Mouse (Mus musculus): ENCODE results near the gene Hoga1. TPM values are rescaled to one million over a fixed set of nuclear protein-coding genes. Genes with fewer than 3 reads are reported as not detected.
"Not testable (repeated sequence)": the region's sequence is repeated elsewhere in the genome, so short reads cannot be mapped to it uniquely, and the experiment has no call there.

Gene Hoga1
- polyA plus RNA-seq, 1 experiment from 2014 or later, result 1.2 TPM

DNA sequence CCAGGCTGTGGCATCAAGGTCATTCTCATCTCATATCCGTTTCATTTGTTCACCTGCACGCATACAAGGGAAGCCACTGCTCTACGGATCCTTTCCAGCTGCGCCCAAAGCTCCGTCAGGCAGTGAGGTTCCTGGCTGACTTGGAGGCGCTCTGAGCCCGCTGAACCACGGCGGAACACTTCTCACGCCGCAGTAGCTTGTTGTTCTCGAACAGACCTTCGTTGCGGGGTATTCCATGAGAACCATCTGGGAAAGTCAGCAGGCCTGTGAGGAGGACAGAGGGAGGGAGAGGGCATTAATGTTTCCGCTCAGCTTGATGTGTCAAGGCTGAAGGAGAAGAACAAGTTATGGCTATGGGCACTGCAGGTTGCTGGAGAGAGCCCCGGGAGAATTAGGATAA lies 30.6 kb downstream of the Hoga1 start:
- 90% methylated on average over 16 of the region's 16 CpGs for WGBS
- DNase-seq (ENCODE audit: low spot score) (no peak), ATAC-seq (replicated peaks; ENCODE audit: insufficient number of reproducible peaks, low FRiP score, low TSS enrichment, low read depth) (no peak)
- H3K4me3 ChIP-seq (ENCODE audit: low read depth, low read length), result no peak overlapping the region
- no peaks in the 10 kb centered on the region for H3K27me3 ChIP-seq (ENCODE audit: control insufficient read depth, insufficient read depth, low read length)
- H3K4me1 ChIP-seq (ENCODE audit: control insufficient read depth, insufficient read depth, low read length), result no peaks in the 10 kb centered on the region
- H3K9ac ChIP-seq (replicated peaks; ENCODE audit: low read length), result no peak overlapping the region
- no peaks in the 10 kb centered on the region for H3K9me3 ChIP-seq (replicated peaks; ENCODE audit: control insufficient read depth, low read length)
- H3K27ac ChIP-seq (replicated peaks; ENCODE audit: low read depth, low read length), result no peak overlapping the region
- no peak overlapping the region for H3K4me2 ChIP-seq (ENCODE audit: low read depth, low read length)
- H3K36me3 ChIP-seq (replicated peaks; ENCODE audit: control insufficient read depth, insufficient read depth, low read depth, low read length), result no peaks in the 10 kb centered on the region

DNA sequence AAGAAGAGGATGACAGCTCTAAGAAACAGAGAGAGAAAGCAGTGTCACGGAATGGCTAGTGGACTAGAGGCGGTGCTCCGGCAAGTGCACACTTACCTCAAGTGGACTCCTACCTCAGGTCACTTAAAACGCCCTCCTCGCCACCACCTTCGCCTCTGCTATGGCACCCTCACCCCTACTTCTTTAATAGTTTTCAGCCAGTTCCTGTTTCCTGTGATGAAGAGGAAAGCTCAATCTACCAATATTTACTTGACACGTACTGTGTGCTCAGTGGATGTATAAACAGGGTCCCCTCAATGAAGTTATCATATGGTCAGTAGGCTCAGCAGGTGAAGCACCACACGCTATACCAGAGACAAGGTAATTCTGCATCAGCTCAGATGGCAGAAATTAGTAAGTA lies 33.2 kb downstream of the Hoga1 start:
- Histone ChIP-seq H3K27me3 (ENCODE audit: control insufficient read depth, insufficient read depth, low read length) (no peaks in the 10 kb centered on the region), H3K27ac (replicated peaks; ENCODE audit: low read depth, low read length) (no peak overlapping the region), H3K9ac (replicated peaks; ENCODE audit: low read length) (no peak overlapping the region), H3K9me3 (replicated peaks; ENCODE audit: control insufficient read depth, low read length) (no peaks in the 10 kb centered on the region), H3K4me1 (ENCODE audit: control insufficient read depth, insufficient read depth, low read length) (no peaks in the 10 kb centered on the region), H3K36me3 (replicated peaks; ENCODE audit: control insufficient read depth, insufficient read depth, low read depth, low read length) (no peaks in the 10 kb centered on the region), H3K4me3 (ENCODE audit: low read depth, low read length) (no peak overlapping the region), H3K4me2 (ENCODE audit: low read depth, low read length) (no peak overlapping the region)
- no peak for DNase-seq (ENCODE audit: low spot score)
- WGBS, result 93% methylated on average over 8 of the region's 8 CpGs
- ATAC-seq (replicated peaks; ENCODE audit: insufficient number of reproducible peaks, low FRiP score, low TSS enrichment, low read depth), result no peak

DNA sequence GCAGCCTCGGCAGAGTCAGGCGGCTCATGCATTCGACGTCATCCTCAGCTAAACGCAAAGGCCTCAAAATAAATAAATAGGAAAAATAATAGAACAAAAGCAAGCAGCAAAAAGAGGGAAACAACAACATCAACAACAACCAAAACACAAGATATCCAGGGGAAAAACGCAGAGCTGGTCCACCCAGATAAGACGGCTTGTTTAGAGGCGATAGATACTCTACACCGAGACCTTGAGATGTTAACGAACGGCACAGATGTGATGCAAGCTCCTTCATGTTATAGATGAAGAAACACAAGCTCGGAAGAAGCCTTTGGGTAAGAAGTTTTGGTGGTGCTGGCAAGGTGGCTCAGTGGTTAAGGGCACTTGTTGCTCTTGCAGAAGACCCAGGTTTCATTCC lies 33.6 kb downstream of the Hoga1 start:
- 93% methylated on average over 12 of the region's 12 CpGs for WGBS
- Histone ChIP-seq H3K9ac (replicated peaks; ENCODE audit: low read length) (no peak overlapping the region), H3K4me2 (ENCODE audit: low read depth, low read length) (no peak overlapping the region), H3K36me3 (replicated peaks; ENCODE audit: control insufficient read depth, insufficient read depth, low read depth, low read length) (no peaks in the 10 kb centered on the region), H3K4me1 (ENCODE audit: control insufficient read depth, insufficient read depth, low read length) (no peaks in the 10 kb centered on the region), H3K27me3 (ENCODE audit: control insufficient read depth, insufficient read depth, low read length) (no peaks in the 10 kb centered on the region), H3K9me3 (replicated peaks; ENCODE audit: control insufficient read depth, low read length) (no peaks in the 10 kb centered on the region), H3K4me3 (ENCODE audit: low read depth, low read length) (no peak overlapping the region), H3K27ac (replicated peaks; ENCODE audit: low read depth, low read length) (no peak overlapping the region)
- DNase-seq (ENCODE audit: low spot score), result no peak
- ATAC-seq (replicated peaks; ENCODE audit: insufficient number of reproducible peaks, low FRiP score, low TSS enrichment, low read depth), result no peak

DNA sequence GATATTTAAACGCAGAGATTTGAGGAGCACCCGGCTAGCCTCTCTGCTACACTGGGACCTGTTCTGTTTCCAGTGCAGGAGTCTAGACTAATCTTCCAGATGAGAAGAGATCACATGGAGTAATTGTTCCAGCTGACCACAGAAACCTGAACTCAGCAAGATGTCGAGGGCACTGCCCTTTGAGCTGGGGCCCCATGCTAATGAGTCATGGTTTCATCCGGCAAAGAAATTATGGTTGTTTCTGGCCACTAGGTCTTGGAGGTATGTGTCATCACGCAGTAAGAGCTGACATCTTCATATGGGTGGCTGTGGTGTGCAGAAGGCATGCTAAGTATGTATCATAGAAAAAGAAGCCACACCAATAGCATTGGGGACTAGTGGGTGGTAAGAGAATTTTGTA lies 34.5 kb downstream of the Hoga1 start:
- WGBS, result 76% methylated on average over 5 of the region's 5 CpGs
- no peaks in the 10 kb centered on the region for H3K27me3 ChIP-seq (ENCODE audit: control insufficient read depth, insufficient read depth, low read length)
- H3K27ac ChIP-seq (replicated peaks; ENCODE audit: low read depth, low read length), result no peak overlapping the region
- H3K9ac ChIP-seq (replicated peaks; ENCODE audit: low read length), result no peak overlapping the region
- H3K4me1 ChIP-seq (ENCODE audit: control insufficient read depth, insufficient read depth, low read length), result no peaks in the 10 kb centered on the region
- H3K4me3 ChIP-seq (ENCODE audit: low read depth, low read length), result no peak overlapping the region
- ATAC-seq (replicated peaks; ENCODE audit: insufficient number of reproducible peaks, low FRiP score, low TSS enrichment, low read depth) (no peak), DNase-seq (ENCODE audit: low spot score) (no peak)
- no peaks in the 10 kb centered on the region for H3K36me3 ChIP-seq (replicated peaks; ENCODE audit: control insufficient read depth, insufficient read depth, low read depth, low read length)
- no peaks in the 10 kb centered on the region for H3K9me3 ChIP-seq (replicated peaks; ENCODE audit: control insufficient read depth, low read length)
- H3K4me2 ChIP-seq (ENCODE audit: low read depth, low read length), result no peak overlapping the region

DNA sequence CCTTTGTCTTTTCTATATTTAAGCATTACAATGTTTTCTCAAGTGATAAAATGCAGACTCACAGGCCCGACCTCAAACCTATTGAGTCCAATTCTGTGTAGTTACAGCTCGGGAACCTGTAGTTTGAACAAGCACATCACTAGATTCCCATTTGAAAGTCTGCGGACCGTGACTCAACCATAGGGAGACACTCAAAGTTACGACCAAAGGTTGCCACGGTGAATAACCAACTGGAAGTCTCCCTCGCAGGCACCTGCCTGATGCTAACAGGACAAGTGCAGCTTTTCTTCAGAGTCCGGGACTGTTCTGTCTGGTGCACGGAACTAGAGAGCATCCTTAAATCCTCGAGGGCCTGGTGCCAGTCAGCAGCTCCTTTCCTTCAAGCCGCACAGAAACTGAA lies 35.1 kb downstream of the Hoga1 start:
- no peaks in the 10 kb centered on the region for H3K4me1 ChIP-seq (ENCODE audit: control insufficient read depth, insufficient read depth, low read length)
- WGBS, result 84% methylated on average over 11 of the region's 11 CpGs
- H3K4me3 ChIP-seq (ENCODE audit: low read depth, low read length), result no peak overlapping the region
- H3K9ac ChIP-seq (replicated peaks; ENCODE audit: low read length), result no peak overlapping the region
- H3K4me2 ChIP-seq (ENCODE audit: low read depth, low read length), result no peak overlapping the region
- H3K36me3 ChIP-seq (replicated peaks; ENCODE audit: control insufficient read depth, insufficient read depth, low read depth, low read length), result no peaks in the 10 kb centered on the region
- no peaks in the 10 kb centered on the region for H3K27me3 ChIP-seq (ENCODE audit: control insufficient read depth, insufficient read depth, low read length)
- no peaks in the 10 kb centered on the region for H3K9me3 ChIP-seq (replicated peaks; ENCODE audit: control insufficient read depth, low read length)
- no peak overlapping the region for H3K27ac ChIP-seq (replicated peaks; ENCODE audit: low read depth, low read length)
- ATAC-seq (replicated peaks; ENCODE audit: insufficient number of reproducible peaks, low FRiP score, low TSS enrichment, low read depth), result no peak
- DNase-seq (ENCODE audit: low spot score), result no peak

DNA sequence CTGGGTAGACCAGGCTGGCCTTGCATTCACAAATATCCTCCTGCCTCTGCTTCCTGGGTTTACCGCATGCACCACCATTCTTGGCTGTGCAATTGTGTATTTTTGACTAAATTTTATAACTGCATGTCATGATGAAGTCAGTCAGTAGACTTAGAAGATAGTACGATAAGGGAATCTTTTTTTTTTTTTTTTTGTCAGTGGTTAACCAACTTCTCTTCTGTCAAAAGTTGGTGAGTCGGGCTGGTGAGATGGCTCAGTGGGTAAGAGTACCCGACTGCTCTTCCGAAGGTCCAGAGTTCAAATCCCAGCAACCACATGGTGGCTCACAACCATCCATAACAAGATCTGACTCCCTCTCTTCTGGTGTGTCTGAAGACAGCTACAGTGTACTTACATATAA lies 36.2 kb downstream of the Hoga1 start:
- H3K9me3 ChIP-seq (replicated peaks; ENCODE audit: control insufficient read depth, low read length); H3K4me1 ChIP-seq (ENCODE audit: control insufficient read depth, insufficient read depth, low read length); H3K36me3 ChIP-seq (replicated peaks; ENCODE audit: control insufficient read depth, insufficient read depth, low read depth, low read length); H3K27me3 ChIP-seq (ENCODE audit: control insufficient read depth, insufficient read depth, low read length); H3K27ac ChIP-seq (replicated peaks; ENCODE audit: low read depth, low read length); DNase-seq (ENCODE audit: low spot score); H3K9ac ChIP-seq (replicated peaks; ENCODE audit: low read length); H3K4me2 ChIP-seq (ENCODE audit: low read depth, low read length); ATAC-seq (replicated peaks; ENCODE audit: insufficient number of reproducible peaks, low FRiP score, low TSS enrichment, low read depth); H3K4me3 ChIP-seq (ENCODE audit: low read depth, low read length): not testable (repeated sequence)
- WGBS, result 95% methylated on average over 5 of the region's 5 CpGs

DNA sequence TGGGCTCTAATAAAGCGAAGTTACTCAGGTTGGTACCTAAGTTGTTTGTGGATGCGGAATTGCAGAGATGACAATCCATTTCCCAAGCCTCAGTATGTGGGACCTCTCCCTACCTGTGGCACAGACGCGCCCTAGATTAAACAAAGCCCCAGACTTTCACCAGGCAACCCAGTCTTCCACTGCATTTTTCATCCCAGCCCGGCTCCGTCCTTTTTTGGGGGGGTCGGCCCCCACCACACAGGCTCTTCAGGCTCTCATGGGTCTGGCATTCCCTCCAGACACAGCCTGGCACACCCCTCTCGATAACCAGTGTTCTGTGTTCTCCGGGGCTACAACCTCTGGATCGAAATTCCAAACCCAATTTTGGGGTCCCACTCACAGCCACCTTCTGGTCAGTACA lies 40.3 kb downstream of the Hoga1 start:
- no peak overlapping the region for H3K27ac ChIP-seq (replicated peaks; ENCODE audit: low read depth, low read length)
- H3K9ac ChIP-seq (replicated peaks; ENCODE audit: low read length), result peak overlapping the region; percentile 51
- H3K27me3 ChIP-seq (ENCODE audit: control insufficient read depth, insufficient read depth, low read length), result no peaks in the 10 kb centered on the region
- DNase-seq (ENCODE audit: low spot score) (peak; percentile 4), ATAC-seq (replicated peaks; ENCODE audit: insufficient number of reproducible peaks, low FRiP score, low TSS enrichment, low read depth) (no peak)
- H3K9me3 ChIP-seq (replicated peaks; ENCODE audit: control insufficient read depth, low read length), result no peaks in the 10 kb centered on the region
- WGBS, result 10% methylated on average over 10 of the region's 10 CpGs
- H3K36me3 ChIP-seq (replicated peaks; ENCODE audit: control insufficient read depth, insufficient read depth, low read depth, low read length), result no peaks in the 10 kb centered on the region
- H3K4me3 ChIP-seq (ENCODE audit: low read depth, low read length), result peak overlapping the region; percentile 60
- peak overlapping the region; percentile 72 for H3K4me2 ChIP-seq (ENCODE audit: low read depth, low read length)
- no peaks in the 10 kb centered on the region for H3K4me1 ChIP-seq (ENCODE audit: control insufficient read depth, insufficient read depth, low read length)

DNA sequence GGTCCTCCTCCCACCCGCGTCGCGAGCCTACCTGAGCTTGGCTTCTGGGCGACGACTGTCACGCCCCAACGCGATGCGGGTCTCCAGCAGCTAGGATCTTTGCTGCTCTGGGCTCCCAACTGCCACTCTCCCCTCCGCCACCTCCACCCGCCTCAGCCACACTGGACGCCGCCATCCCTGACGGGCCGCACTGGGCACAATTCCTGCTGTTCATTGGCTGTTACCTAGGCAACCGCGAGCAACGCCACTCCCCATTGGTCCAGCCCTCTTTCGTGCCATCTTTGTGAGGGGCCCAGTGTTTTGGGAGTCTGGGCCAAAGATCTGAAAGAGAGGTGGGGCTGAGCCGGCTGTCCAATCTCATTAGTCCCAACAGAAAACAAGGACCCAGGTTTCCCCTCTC lies 40.8 kb downstream of the Hoga1 start, which contains the start of gene Morn4:
Morn4 (minus strand) TSS at position 192 of the 400 bp plus-strand sequence.
- peak within 1 kb of the TSS; percentile 51 for H3K9ac ChIP-seq (replicated peaks; ENCODE audit: low read length)
- H3K4me2 ChIP-seq (ENCODE audit: low read depth, low read length), result peak within 1 kb of the TSS; percentile 72
- no peaks in the 10 kb centered on the region for H3K27me3 ChIP-seq (ENCODE audit: control insufficient read depth, insufficient read depth, low read length)
- peak; percentile 95 for DNase-seq (ENCODE audit: low spot score)
- H3K4me1 ChIP-seq (ENCODE audit: control insufficient read depth, insufficient read depth, low read length), result peaks cover under 1% of the 10 kb centered on the region; the same call in 1 of the 2 replicates
- ATAC-seq (replicated peaks; ENCODE audit: insufficient number of reproducible peaks, low FRiP score, low TSS enrichment, low read depth), result peak; percentile 88
- H3K36me3 ChIP-seq (replicated peaks; ENCODE audit: control insufficient read depth, insufficient read depth, low read depth, low read length), result no peaks in the 10 kb centered on the region
- peak within 1 kb of the TSS; percentile 60 for H3K4me3 ChIP-seq (ENCODE audit: low read depth, low read length)
- no peaks in the 10 kb centered on the region for H3K9me3 ChIP-seq (replicated peaks; ENCODE audit: control insufficient read depth, low read length)
- WGBS, result under 1% methylated on average over 21 of the region's 21 CpGs
- no peak within 1 kb of the TSS for H3K27ac ChIP-seq (replicated peaks; ENCODE audit: low read depth, low read length)
